Mouse (Mus musculus): ENCODE measurements around the gene Bsn. TPM values are rescaled to one million over a fixed set of nuclear protein-coding genes. Genes with fewer than 3 reads are reported as not detected.

Gene Bsn
- polyA plus RNA-seq, 1 experiment, result 1.4 TPM

DNA sequence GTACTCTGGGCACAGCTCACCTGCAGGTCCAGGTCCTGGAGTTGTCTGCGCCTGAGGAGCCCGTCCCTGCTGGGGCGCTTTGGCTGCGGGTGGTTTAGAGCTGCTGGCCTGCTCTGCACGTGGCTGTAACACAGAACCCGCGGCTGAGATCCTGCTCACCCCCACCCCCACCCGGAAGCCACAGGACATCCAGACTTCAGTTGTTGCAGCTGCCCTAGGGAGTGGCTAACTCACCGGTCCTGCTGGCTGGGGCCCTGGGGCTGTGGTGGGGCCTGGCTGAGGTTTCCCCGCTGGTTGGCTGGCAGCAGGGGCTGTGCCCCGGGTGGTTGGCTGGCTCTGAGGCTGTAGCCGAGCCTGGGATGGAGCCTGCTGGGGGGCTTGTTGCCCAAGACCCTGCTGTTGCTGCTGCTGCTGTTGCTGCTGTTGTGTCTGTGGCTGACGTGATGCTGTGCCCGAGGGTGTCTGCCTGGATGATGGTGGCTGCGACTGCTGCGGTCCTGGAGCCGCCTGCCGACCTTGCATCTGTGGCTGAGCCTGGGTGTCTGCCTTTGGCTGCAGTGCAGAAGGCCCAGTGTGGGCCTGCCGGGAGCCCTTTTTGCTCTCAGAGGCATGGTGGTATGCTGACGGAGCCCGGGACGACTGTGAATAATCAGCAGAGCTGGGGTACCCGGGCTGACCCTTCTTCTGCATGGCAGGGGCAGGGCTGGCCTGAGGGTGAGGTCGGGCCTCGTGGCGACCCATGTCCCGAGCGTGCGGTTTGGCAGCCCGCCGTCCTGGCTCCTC, 85.2 kb downstream of the Bsn start:
- no peaks in the 10 kb centered on the region for H3K36me3 ChIP-seq (ENCODE audit: control insufficient read depth, insufficient read depth, low read length)
- TF ChIP-seq CTCF (IDR thresholded peaks at IDR 0.05; ENCODE audit: extremely low read depth, insufficient read length, insufficient replicate concordance, low read depth, low read length) (no peak), POLR2A (IDR thresholded peaks at IDR 0.05; ENCODE audit: low read depth, low read length) (peak; percentile 26; the same call in 1 of the 2 replicates)
- H3K27ac ChIP-seq (ENCODE audit: insufficient read depth, low read depth, low read length), result peak overlapping the region; percentile 41
- H3K4me1 ChIP-seq (ENCODE audit: control insufficient read depth, insufficient read depth, insufficient read length, low read length), result peaks cover 25% of the 10 kb centered on the region
- 30% methylated on average over 31 of the region's 31 CpGs for WGBS
- no peaks in the 10 kb centered on the region; the same call in 1 of the 2 replicates for H3K27me3 ChIP-seq (ENCODE audit: control insufficient read depth, insufficient read depth, low read length)
- H3K4me3 ChIP-seq (ENCODE audit: low read depth, low read length), result peak overlapping the region; percentile 53

DNA sequence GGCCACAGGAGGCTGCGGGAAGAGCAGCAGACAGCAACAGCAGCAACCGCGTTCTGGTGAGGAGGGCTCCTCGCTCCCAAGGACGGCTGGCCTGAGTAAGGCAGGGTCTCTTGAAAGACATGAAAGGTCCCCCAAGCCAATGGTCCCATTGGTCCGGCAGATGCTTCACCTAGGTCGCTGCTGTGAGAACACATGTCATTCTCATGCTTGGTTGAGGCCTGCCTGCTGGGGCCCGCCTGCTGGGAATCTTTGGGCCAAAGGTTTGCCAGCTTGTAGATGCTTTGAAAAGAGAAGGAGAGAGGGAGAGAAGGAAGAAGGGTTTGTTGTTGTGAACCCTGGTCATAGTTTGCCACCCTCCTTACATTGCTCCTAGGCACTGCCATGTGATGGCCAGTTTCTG, 90.6 kb downstream of the Bsn start:
- Histone ChIP-seq H3K4me1 (ENCODE audit: control insufficient read depth, insufficient read depth, insufficient read length, low read length) (peaks cover 4% of the 10 kb centered on the region; the same call in 1 of the 2 replicates), H3K27ac (ENCODE audit: insufficient read depth, low read depth, low read length) (no peak overlapping the region), H3K4me3 (ENCODE audit: low read depth, low read length) (no peak overlapping the region), H3K36me3 (ENCODE audit: control insufficient read depth, insufficient read depth, low read length) (no peaks in the 10 kb centered on the region), H3K27me3 (ENCODE audit: control insufficient read depth, insufficient read depth, low read length) (no peaks in the 10 kb centered on the region; the same call in 1 of the 2 replicates)
- WGBS, result 89% methylated on average over 8 of the region's 8 CpGs
- no peak for TF ChIP-seq CTCF (IDR thresholded peaks at IDR 0.05; ENCODE audit: extremely low read depth, insufficient read length, insufficient replicate concordance, low read depth, low read length)
- TF ChIP-seq POLR2A (IDR thresholded peaks at IDR 0.05; ENCODE audit: low read depth, low read length), result no peak

DNA sequence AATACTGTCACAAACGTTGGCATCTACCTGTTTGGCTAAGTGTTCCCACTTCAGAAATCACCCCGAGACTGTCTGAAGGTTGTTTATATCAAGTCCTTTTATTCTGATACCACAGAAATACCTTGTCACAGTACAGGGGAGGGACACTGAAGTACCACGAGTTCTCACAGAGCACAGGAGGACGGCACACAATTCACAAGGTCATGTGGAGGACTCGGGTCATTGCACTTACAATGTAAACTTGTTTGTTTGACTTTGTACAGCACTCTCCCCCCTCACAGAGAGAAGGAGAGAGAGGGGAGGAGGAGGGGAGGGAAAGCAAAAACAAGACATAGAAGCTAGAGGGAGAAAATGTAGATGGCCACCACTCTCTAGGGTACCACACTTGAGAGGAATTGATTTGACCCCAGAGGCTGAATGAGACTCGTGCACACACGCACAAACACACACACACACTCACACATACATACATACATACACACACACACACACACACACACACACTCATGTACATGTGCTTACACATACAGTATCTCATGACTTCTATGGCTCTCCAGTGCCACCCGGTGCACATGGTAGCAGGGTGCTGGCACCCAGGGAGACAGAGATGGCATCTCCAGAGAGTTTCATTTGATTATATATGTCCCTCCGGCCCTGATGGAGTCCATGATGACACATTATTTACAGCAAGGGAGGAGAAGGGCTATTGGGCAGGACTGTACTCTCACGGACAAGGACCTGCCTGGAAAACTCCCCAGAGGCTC, 94.1 kb downstream of the Bsn start:
- Histone ChIP-seq H3K27me3 (ENCODE audit: control insufficient read depth, insufficient read depth, low read length) (no peaks in the 10 kb centered on the region), H3K36me3 (ENCODE audit: control insufficient read depth, insufficient read depth, low read length) (peaks cover 18% of the 10 kb centered on the region), H3K27ac (ENCODE audit: insufficient read depth, low read depth, low read length) (0 out of 2 replicates have a peak overlapping the region, but pooled peaks have one; percentile 0), H3K4me1 (ENCODE audit: control insufficient read depth, insufficient read depth, insufficient read length, low read length) (peaks cover 5% of the 10 kb centered on the region), H3K4me3 (ENCODE audit: low read depth, low read length) (no peak overlapping the region)
- no peak for TF ChIP-seq CTCF (IDR thresholded peaks at IDR 0.05; ENCODE audit: extremely low read depth, insufficient read length, insufficient replicate concordance, low read depth, low read length)
- TF ChIP-seq POLR2A (IDR thresholded peaks at IDR 0.05; ENCODE audit: low read depth, low read length), result no peak
- WGBS, result 53% methylated on average over 10 of the region's 10 CpGs

DNA sequence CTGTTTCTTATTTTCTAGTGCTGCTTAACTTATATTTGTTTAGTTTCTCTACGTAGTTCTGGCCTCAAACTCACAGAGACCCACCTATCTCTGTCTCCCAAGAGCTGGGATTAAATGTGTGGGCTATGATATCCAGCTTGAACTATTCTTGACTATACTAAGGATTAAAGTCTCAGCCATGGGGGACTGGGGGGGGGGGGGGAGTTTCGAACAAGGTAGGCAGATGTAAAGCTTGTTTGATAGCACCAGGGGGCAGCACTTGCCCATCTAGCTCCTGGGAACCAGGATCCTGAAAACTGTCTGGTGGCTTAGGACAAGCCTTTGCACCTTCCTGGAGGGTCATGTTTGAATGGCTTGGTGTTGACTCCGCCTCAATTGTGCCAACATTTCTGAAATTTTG, 94.7 kb downstream of the Bsn start:
- WGBS, result 3% methylated on average over 3 of the region's 3 CpGs
- H3K4me1 ChIP-seq (ENCODE audit: control insufficient read depth, insufficient read depth, insufficient read length, low read length), result peaks cover 5% of the 10 kb centered on the region
- no peaks in the 10 kb centered on the region for H3K27me3 ChIP-seq (ENCODE audit: control insufficient read depth, insufficient read depth, low read length)
- peak overlapping the region; percentile 88 for H3K27ac ChIP-seq (ENCODE audit: insufficient read depth, low read depth, low read length)
- peaks cover 24% of the 10 kb centered on the region for H3K36me3 ChIP-seq (ENCODE audit: control insufficient read depth, insufficient read depth, low read length)
- peak overlapping the region; percentile 94; the same call in 1 of the 2 replicates for H3K4me3 ChIP-seq (ENCODE audit: low read depth, low read length)
- no peak for TF ChIP-seq POLR2A (IDR thresholded peaks at IDR 0.05; ENCODE audit: low read depth, low read length)
- TF ChIP-seq CTCF (IDR thresholded peaks at IDR 0.05; ENCODE audit: extremely low read depth, insufficient read length, insufficient replicate concordance, low read depth, low read length), result peak; percentile 81; the same call in 1 of the 2 replicates

DNA sequence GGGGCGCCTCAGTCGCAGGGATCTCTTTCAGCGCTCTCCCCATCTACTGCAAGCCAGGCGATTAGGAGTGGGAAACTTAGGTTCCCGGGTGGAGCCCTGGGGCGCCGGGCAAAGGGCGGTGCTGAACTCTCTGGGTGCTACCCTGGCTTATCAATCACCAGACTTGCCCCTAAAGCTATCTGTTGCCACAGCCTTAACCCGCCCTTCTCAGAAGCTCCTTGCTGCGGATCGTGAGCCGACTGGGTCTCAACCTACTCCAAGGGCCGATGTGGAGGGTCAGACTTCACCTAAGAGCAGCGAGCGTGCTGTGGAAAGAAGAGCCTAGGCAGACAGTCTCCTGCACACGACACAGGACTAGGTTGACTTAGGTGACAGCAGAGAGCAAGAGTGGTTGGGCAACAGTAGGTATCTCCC, 95.2 kb downstream of the Bsn start:
- Histone ChIP-seq H3K27me3 (ENCODE audit: control insufficient read depth, insufficient read depth, low read length) (no peaks in the 10 kb centered on the region), H3K4me3 (ENCODE audit: low read depth, low read length) (peak overlapping the region; percentile 94), H3K4me1 (ENCODE audit: control insufficient read depth, insufficient read depth, insufficient read length, low read length) (peaks cover 5% of the 10 kb centered on the region), H3K36me3 (ENCODE audit: control insufficient read depth, insufficient read depth, low read length) (peaks cover 30% of the 10 kb centered on the region), H3K27ac (ENCODE audit: insufficient read depth, low read depth, low read length) (peak overlapping the region; percentile 88)
- WGBS, result 0% methylated on average over 16 of the region's 16 CpGs
- TF ChIP-seq CTCF (IDR thresholded peaks at IDR 0.05; ENCODE audit: extremely low read depth, insufficient read length, insufficient replicate concordance, low read depth, low read length) (no peak), POLR2A (IDR thresholded peaks at IDR 0.05; ENCODE audit: low read depth, low read length) (peak; percentile 60; the same call in 1 of the 2 replicates)

DNA sequence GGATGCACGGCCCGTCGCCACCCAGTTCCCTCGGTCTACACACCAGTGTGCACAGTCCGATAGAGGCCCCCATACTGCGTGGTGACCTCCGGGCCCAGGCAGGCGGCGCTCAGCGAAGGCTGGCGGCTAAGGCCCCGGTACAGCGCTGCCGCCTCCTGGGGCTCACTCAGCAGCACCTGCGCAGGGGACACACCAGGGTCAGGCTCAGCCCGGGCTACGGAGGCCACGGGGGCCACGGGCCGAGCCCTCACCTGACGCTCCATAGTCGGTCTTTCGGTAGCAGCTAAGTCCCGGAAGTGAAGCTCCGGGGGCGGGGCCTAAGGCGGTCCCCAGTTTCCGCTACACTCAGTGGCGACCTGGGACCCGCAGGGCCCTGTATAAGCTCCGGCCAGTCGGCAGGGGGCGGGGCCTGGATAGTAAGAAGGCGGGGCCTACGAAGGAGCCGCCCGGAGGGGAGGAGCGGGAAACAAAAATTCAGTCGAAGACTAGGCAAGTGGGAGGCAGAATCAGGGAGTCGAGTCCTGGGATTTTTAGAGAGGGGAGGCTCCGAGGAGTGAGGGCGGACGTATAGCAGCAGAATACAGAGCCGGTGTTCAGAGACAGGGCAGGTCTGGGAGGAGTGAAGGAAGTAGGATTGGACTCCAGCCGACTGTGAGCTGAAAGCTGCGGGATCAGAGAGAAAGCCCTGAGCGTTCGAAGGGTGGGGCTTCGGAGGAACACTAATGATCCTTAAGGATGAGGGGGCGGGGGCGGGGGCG, 95.8 kb downstream of the Bsn start, which contains the start of gene Apeh:
Gene Apeh (minus strand): TSS at position 423 of the 758 bp plus-strand sequence.
- Histone ChIP-seq H3K27me3 (ENCODE audit: control insufficient read depth, insufficient read depth, low read length) (no peaks in the 10 kb centered on the region), H3K36me3 (ENCODE audit: control insufficient read depth, insufficient read depth, low read length) (peaks cover 36% of the 10 kb centered on the region), H3K4me1 (ENCODE audit: control insufficient read depth, insufficient read depth, insufficient read length, low read length) (peaks cover 5% of the 10 kb centered on the region), H3K27ac (ENCODE audit: insufficient read depth, low read depth, low read length) (peak within 1 kb of the TSS; percentile 96), H3K4me3 (ENCODE audit: low read depth, low read length) (peak within 1 kb of the TSS; percentile 94)
- TF ChIP-seq CTCF (IDR thresholded peaks at IDR 0.05; ENCODE audit: extremely low read depth, insufficient read length, insufficient replicate concordance, low read depth, low read length) (no peak), POLR2A (IDR thresholded peaks at IDR 0.05; ENCODE audit: low read depth, low read length) (peak; percentile 73)
- WGBS, result 1% methylated on average over 52 of the region's 52 CpGs

All from small intestine, adult 2 months (tissue).